Mouse (Mus musculus) midbrain, embryonic 14.5 days (tissue): ENCODE data around the gene Cfap126. TPM values are rescaled to one million over a fixed set of nuclear protein-coding genes. Genes with fewer than 3 reads are reported as not detected.

Source experiments
- ATAC-seq: fragments of 200-750 bp; cut with Nextera tagmentation; 2 replicates; pipeline ENCODE4 v1.8.0; 2017; ENCODE audit warnings: moderate number of reproducible peaks, moderate library complexity; ENCODE audit not compliant: low FRiP score, low TSS enrichment
- DNase-seq: peaks from one replicate; pipeline ENCODE4 v3.0.0-alpha.2; 2015
- H3K27ac ChIP-seq: fragments of 300-500 bp; sonication (generic); replicated peaks from 2 replicates; pipeline ENCODE4 v1.5.1; 2014; ENCODE audit warnings: mild to moderate bottlenecking, low read depth, low read length, moderate library complexity
- H3K27me3 ChIP-seq: fragments of 300-500 bp; sonication (generic); 2 replicates; pipeline ENCODE4 v1.6.1; 2014; ENCODE audit warnings: low read length, control low read depth, mixed read lengths; ENCODE audit not compliant: control insufficient read depth, insufficient read depth
- H3K36me3 ChIP-seq: fragments of 300-500 bp; sonication (generic); 2 replicates; pipeline ENCODE4 v1.6.1; 2014; ENCODE audit warnings: low read length, control low read depth; ENCODE audit not compliant: control insufficient read depth, insufficient read depth
- H3K4me1 ChIP-seq: fragments of 300-500 bp; sonication (generic); 2 replicates; pipeline ENCODE4 v1.6.1; 2014; ENCODE audit warnings: mild to moderate bottlenecking, antibody characterized with exemption, low read length, control low read depth; ENCODE audit not compliant: control insufficient read depth, insufficient read depth
- H3K4me2 ChIP-seq: fragments of 300-500 bp; sonication (generic); 2 replicates; pipeline ENCODE4 v1.6.1; 2014; ENCODE audit warnings: mild to moderate bottlenecking, low read length, moderate library complexity
- H3K4me3 ChIP-seq: fragments of 300-500 bp; sonication (generic); replicated peaks from 2 replicates; pipeline ENCODE4 v1.5.1; 2014; ENCODE audit warnings: low read depth, low read length
- H3K9ac ChIP-seq: fragments of 300-500 bp; sonication (generic); replicated peaks from 2 replicates; pipeline ENCODE4 v1.6.1; 2014; ENCODE audit warnings: mild to moderate bottlenecking, low read length, moderate library complexity
- H3K9me3 ChIP-seq: fragments of 300-500 bp; sonication (generic); 2 replicates; pipeline ENCODE4 v1.6.1; 2016; ENCODE audit warnings: low read length, control low read depth, mixed read lengths; ENCODE audit not compliant: control insufficient read depth
- WGBS: fragments of 180-500 bp; shearing (Covaris S2); extraction: QIAGEN DNeasy Blood & Tissue Kit; methylation state at CpG from one replicate; pipeline ENCODE4 v1.1.7; 2014; 5-methylcytosine and 5-hydroxymethylcytosine counted together
- polyA plus RNA-seq: library from polyadenylated mRNA; unstranded; fragments of >200 nt; fragmentation: Nextera tagmentation; extraction: Ambion mirVana; gene quantifications from 2 replicates; pipeline ENCODE4 v1.2.1, GENCODE M21; 2014

The Cfap126 gene
- polyA plus RNA-seq, 1 experiment from 2014 or later, result 4.2 TPM

DNA sequence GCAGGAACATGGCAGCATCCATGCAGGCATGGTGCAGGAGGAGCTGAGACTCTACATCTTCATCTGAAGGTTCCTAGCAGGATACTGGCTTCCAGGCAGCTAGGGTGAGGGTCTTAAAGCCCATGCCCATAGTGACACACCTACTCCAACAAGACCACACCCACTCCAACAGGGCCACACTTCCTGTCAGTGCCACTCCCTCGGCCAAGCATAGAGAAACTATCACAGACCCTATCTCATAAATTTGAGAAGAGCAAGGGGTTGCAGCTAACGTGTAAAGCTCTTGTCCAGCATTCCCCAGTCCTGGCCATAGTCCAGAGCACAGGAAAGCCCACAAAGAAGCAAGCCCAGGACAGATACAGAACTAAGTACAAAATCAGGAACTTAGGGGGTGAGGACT is 12.7 kb upstream of the Cfap126 start:
- Histone ChIP-seq H3K27me3 (no peaks in the 10 kb centered on the region), H3K9me3 (no peaks in the 10 kb centered on the region), H3K9ac (no peak overlapping the region), H3K27ac (no peak overlapping the region), H3K4me2 (peak overlapping the region; percentile 57; the same call in 1 of the 2 replicates), H3K4me1 (no peaks in the 10 kb centered on the region), H3K36me3 (no peaks in the 10 kb centered on the region), H3K4me3 (no peak overlapping the region)
- DNase-seq (no peak), ATAC-seq (no peak)
- 55% methylated on average over 2 of the region's 2 CpGs for WGBS

DNA sequence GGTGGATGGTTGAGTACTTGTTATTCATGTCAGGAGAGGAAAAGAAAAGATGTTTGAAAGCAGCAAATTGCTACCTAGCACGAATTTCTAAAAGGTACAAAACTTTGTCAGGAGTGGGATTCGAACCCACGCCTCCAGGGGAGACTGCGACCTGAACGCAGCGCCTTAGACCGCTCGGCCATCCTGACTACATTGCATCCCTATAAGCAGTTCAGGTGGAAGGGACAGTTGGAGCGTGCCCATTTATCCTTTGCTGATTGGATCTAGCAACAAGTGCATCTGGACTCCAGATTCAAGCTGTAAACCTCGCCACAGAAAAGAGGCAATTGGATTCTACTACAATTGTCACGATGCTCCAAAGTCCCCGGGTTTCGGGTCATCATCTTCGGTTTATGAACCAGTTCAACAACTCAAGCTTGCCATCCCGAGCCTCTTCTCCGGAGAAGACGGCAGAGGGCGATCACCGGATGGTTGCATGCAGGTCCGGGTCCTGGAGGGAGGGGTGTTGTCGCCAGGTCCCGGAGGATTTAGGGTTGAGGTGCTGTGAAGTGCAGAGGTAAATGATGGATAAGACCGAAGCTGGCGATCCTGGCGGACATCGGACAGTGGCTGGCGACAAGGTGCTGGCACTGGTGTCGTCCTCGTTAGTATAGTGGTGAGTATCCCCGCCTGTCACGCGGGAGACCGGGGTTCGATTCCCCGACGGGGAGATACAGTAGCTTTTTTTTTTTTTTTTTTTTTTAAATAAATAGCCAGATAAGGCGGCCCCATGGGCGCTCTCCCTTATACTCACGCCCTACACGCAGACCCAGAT is 11.8 kb upstream of the Cfap126 start:
- H3K36me3 ChIP-seq, result no peaks in the 10 kb centered on the region
- H3K9me3 ChIP-seq, result no peaks in the 10 kb centered on the region
- WGBS, result under 1% methylated on average over 40 of the region's 40 CpGs
- H3K4me2 ChIP-seq, result peak overlapping the region; percentile 57
- peak; percentile 89 for ATAC-seq
- peak overlapping the region; percentile 63; the same call in 1 of the 2 replicates for H3K9ac ChIP-seq
- no peaks in the 10 kb centered on the region for H3K27me3 ChIP-seq
- H3K4me1 ChIP-seq, result no peaks in the 10 kb centered on the region
- peak overlapping the region; percentile 60 for H3K4me3 ChIP-seq
- DNase-seq, result peak; percentile 91
- peak overlapping the region; percentile 83 for H3K27ac ChIP-seq

DNA sequence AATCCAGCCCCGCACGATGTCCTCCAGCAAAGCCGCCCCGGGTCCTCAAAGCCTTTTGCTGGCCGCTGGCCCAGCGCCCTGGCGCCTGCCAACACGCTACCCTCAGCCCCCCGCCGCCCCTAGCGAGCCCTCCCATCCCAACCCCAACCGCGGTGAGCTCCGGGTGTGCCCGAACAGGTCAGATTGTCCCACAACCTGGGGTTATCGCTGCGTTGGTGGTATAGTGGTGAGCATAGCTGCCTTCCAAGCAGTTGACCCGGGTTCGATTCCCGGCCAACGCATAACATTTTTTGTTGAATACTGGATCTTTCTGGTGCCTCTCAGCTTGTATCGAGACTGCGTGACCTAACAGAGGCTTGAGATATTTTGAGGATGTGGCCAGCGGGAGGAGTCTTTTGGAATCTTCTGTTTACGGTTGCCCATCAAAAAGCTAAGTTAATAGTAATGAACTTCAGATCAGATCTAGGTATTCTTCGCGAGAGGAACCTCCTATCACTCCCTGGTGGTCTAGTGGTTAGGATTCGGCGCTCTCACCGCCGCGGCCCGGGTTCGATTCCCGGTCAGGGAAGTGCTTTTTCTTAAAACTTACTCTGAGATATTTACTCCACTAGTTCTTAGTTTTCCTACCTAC is 11.1 kb upstream of the Cfap126 start:
- Histone ChIP-seq H3K4me3 (peak overlapping the region; percentile 60), H3K36me3 (no peaks in the 10 kb centered on the region), H3K4me1 (no peaks in the 10 kb centered on the region), H3K4me2 (peak overlapping the region; percentile 57), H3K9ac (peak overlapping the region; percentile 63; the same call in 1 of the 2 replicates), H3K27ac (peak overlapping the region; percentile 83), H3K9me3 (no peaks in the 10 kb centered on the region), H3K27me3 (no peaks in the 10 kb centered on the region)
- DNase-seq, result peak; percentile 92
- WGBS, result under 1% methylated on average over 35 of the region's 35 CpGs
- peak; percentile 95 for ATAC-seq

DNA sequence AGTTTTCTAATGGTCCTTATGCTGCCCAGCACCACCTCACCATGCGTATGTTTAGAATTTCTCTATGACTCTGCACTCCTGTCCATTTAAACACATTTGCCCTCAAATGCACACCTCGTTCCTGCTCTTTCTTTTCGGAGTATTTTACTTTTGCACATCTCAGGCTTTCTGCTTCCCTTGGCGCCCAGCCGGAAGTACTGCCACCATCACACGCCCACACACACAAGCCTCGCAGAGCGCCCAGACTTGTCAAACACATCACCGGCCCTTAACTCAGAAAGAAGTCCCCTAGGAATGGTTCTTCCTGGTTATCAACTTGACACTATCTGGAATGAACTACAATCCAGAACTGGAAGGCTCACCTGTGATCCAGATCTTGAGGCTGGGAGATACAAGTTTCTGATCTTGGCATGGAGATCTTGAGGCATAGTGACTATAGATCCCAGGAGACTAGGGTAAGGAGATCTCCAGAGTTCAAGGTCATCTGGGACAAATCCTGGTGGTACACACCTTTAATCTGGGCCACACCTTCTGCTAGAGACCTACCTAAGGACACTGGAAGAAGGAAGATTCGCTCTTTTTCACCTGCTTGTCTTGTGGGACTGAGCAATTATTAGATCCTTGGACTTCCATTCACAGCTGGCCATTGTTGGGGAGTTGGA is 10.4 kb upstream of the Cfap126 start:
- peak overlapping the region; percentile 60 for H3K4me3 ChIP-seq
- H3K9ac ChIP-seq, result no peak overlapping the region
- H3K27me3 ChIP-seq, result no peaks in the 10 kb centered on the region
- H3K27ac ChIP-seq, result no peak overlapping the region
- peak overlapping the region; percentile 57 for H3K4me2 ChIP-seq
- no peaks in the 10 kb centered on the region for H3K4me1 ChIP-seq
- no peak for ATAC-seq
- 12% methylated on average over 10 of the region's 10 CpGs for WGBS
- no peak for DNase-seq
- H3K36me3 ChIP-seq, result no peaks in the 10 kb centered on the region
- no peaks in the 10 kb centered on the region for H3K9me3 ChIP-seq

DNA sequence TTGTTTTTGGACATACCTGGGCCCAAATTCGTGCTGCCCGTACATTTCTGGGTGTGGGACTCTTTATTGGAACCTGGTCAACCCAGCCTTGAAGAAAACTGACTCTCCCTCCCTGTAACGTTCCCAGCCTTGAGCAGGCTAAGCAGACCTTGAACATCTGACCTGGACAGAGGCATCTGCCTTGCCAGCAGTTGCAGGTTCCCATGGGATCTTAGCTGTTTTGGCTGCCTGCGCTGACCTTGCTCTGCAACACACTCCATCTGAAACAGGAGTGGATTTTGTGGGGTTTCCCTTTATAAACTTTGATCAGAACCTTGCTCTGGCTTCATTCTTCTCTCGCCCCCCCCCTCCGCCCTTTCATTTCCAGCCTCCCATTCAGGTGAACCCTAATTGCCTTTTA is 8.5 kb upstream of the Cfap126 start:
- Histone ChIP-seq H3K27ac (no peak overlapping the region), H3K4me1 (no peaks in the 10 kb centered on the region), H3K9ac (no peak overlapping the region), H3K27me3 (no peaks in the 10 kb centered on the region), H3K36me3 (no peaks in the 10 kb centered on the region), H3K9me3 (no peaks in the 10 kb centered on the region), H3K4me3 (no peak overlapping the region), H3K4me2 (no peak overlapping the region)
- no peak for ATAC-seq
- 76% methylated on average over 6 of the region's 6 CpGs for WGBS
- DNase-seq, result no peak

DNA sequence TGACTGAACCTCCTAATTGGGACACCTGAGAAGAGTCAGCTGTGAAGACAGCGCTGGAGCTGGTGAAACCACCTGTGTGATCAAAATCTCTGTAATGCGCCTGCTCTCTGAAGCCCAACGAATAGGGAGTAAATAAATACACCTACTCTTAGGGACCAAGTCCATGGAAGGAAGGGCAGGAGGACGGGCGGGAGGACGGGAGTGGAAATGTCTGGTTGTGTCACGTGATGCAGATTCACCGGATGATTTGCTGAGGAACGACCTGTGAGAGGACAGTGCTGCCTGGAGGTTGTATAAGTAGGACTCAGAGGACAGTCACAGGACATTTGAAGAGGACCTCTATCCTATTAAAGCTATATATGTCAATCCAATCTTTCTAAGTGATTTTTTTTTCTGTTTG is 4.1 kb upstream of the Cfap126 start:
- H3K27me3 ChIP-seq, result no peaks in the 10 kb centered on the region
- H3K9me3 ChIP-seq, result no peaks in the 10 kb centered on the region
- no peaks in the 10 kb centered on the region for H3K36me3 ChIP-seq
- H3K4me3 ChIP-seq, result no peak overlapping the region
- H3K4me2 ChIP-seq, result no peak overlapping the region
- H3K4me1 ChIP-seq, result no peaks in the 10 kb centered on the region
- H3K27ac ChIP-seq, result no peak overlapping the region
- 37% methylated on average over 9 of the region's 9 CpGs for WGBS
- no peak overlapping the region for H3K9ac ChIP-seq
- ATAC-seq (no peak), DNase-seq (no peak)

DNA sequence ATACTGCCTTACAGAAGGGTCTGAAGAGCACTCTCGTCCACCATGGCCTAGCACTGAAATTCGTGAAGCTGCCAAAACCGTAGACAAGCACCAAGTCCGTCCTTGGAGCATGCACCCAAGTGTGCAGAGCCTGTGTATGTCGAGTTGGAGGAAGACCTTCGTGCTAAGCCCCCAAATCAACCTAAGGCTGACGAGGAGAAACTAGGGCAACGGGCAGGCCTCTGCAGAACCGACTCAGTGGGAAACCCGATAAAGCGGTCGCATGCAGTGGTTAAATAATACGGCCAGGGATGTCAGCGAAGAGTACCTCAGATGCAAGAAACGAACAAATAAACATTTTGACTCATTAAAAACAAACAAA is 3.1 kb upstream of the Cfap126 start:
- Histone ChIP-seq H3K4me1 (no peaks in the 10 kb centered on the region), H3K9ac (peak overlapping the region; percentile 48), H3K27me3 (no peaks in the 10 kb centered on the region), H3K27ac (peak overlapping the region; percentile 80), H3K4me2 (peak overlapping the region; percentile 55), H3K4me3 (peak overlapping the region; percentile 51), H3K36me3 (no peaks in the 10 kb centered on the region), H3K9me3 (no peaks in the 10 kb centered on the region)
- WGBS, result 4% methylated on average over 15 of the region's 15 CpGs
- no peak for DNase-seq
- peak; percentile 61 for ATAC-seq

DNA sequence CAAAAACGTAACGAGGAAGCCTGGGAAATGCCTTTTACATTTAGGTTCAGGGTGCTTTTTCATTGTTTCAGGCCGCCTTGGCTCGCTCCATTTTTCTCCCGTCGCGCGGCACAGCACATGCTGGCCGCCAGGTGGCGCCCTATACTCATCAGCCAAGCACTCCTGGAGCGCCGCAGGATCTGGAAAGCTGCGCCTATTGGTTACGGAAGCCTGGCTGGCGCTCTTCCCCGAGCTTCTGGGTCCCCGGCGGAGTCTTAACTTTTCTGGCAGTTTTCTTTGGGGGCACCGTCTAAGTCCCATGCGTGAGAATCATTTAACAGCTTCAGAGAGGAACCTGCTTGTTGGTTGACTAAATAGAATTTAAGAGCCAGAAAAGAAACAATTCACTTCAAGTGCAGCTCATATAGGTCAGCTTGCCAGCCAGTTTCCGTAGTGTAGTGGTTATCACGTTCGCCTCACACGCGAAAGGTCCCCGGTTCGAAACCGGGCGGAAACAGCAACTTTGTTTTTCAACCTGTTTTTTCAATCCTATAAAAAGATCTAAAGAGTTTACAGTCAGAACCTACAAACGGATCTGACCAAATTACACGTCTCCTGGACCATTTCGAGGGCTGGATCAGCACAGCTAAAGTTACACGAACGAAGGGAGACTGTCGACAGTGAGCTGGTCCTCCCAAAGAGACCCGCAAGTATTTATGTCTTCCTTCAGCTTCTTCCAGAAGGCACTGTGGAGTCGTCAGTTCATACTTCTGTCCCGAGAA is 2.5 kb upstream of the Cfap126 start:
- Histone ChIP-seq H3K9me3 (no peaks in the 10 kb centered on the region), H3K9ac (peak overlapping the region; percentile 48), H3K27me3 (no peaks in the 10 kb centered on the region), H3K4me2 (peak overlapping the region; percentile 55), H3K4me3 (peak overlapping the region; percentile 51), H3K36me3 (no peaks in the 10 kb centered on the region), H3K27ac (peak overlapping the region; percentile 80), H3K4me1 (no peaks in the 10 kb centered on the region)
- DNase-seq, result peak; percentile 97
- under 1% methylated on average over 38 of the region's 38 CpGs for WGBS
- ATAC-seq, result peak; percentile 92
